Mouse (Mus musculus) liver, adult 10 weeks (tissue): ENCODE measurements around the gene 6030445D17Rik. TPM values are rescaled to one million over a fixed set of nuclear protein-coding genes. Genes with fewer than 3 reads are reported as not detected.

Experiments
- polyA plus RNA-seq: library from polyadenylated mRNA; stranded (reverse); fragments of 350-450 nt; fragmentation: Illumina TruSeq; extraction: RNeasy Lipid Tissue Mini Kit (QIAGEN cat#74804); gene quantifications from one replicate; pipeline ENCODE4 v1.2.3, GENCODE M21; 2014; ENCODE audit warnings: low read depth, low replicate concordance

Gene 6030445D17Rik
- polyA plus RNA-seq = not detected

GRCm38 (mm10) chr4:136462086-136462838 is at the start of gene 6030445D17Rik:
Gene 6030445D17Rik (plus strand): TSS chr4:136462250.

GRCm38 (mm10) chr4:136423224-136423623 is 38.8 kb upstream of the 6030445D17Rik start, which contains the start of gene Htr1d:
Gene Htr1d (plus strand): TSS chr4:136423524.

GRCm38 (mm10) chr4:136469371-136469903 is 7.4 kb downstream of the 6030445D17Rik start, which contains the start of gene Luzp1:
Gene Luzp1 (plus strand): TSS chr4:136469761.

Other genes starting within 250 kb of the 6030445D17Rik start
- gene Tcea3, start 214.5 kb upstream of the 6030445D17Rik start, polyA plus RNA-seq = 32.7 TPM
- gene Zfp46, start 177.6 kb upstream of the 6030445D17Rik start, polyA plus RNA-seq = 2.1 TPM
- 44.7 TPM for gene Hnrnpr, start 151.3 kb upstream of the 6030445D17Rik start, polyA plus RNA-seq
- gene Htr1d, start 38.7 kb upstream of the 6030445D17Rik start, polyA plus RNA-seq = not detected
- gene Luzp1, start 7.5 kb downstream of the 6030445D17Rik start, polyA plus RNA-seq = 7.8 TPM
- 19.8 TPM for gene Kdm1a, start 140.5 kb downstream of the 6030445D17Rik start, polyA plus RNA-seq
- not detected for gene Tex46, start 148.2 kb downstream of the 6030445D17Rik start, polyA plus RNA-seq
- gene Lactbl1, start 160.4 kb downstream of the 6030445D17Rik start, polyA plus RNA-seq = not detected